Mouse (Mus musculus): ENCODE measurements at regions not wholly inside any gene's neighbourhood (a gene's known extent, or its start where the extent isn't known, plus 50 kb on each side); places are given as distances from the start of the nearest gene placed in this dataset.
"Not testable (repeated sequence)": the region's sequence is repeated elsewhere in the genome, so short reads cannot be mapped to it uniquely, and the experiment has no call there.

DNA sequence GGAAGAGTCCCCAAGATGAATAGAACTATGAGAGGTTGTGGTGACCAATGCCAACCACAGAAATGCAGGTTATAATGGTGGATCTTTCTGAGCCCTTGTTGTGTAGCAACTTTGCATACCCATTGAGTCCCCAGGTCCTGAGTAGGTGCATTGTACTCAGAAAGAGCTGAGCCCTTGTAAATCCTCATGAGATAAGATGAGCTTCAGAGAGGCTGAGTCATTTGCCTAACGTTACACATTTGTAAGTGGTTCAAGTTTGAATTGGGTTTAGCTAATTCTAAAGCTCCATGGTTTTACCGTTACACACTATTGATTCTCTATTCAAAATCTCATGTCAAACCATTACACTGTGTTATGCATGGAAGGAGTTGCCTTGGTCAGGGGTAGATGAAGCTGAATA lies 1349.9 kb upstream of the A1bg start:
- DNase-seq: no peak

DNA sequence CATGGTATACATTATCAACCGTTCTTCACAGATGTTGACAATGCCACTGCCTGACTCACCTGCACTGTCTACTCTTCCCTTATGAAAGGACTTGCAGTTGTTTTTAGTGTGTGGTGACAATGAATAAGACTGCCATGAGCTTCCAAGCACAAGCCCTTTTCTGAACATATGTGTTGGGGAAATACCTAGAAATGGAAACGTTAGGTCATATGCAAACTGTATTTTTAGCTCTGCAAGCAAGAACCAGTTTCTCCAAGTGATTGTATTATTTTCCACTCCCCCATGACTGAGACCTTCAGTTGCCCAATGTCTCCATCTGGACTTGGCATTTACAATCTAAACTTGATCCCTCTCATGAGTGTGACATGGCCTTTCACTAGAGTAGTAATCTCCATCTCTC lies 1348.6 kb upstream of the A1bg start:
- DNase-seq: no peak

- DNase-seq: no peak
Observed at GRCm38 (mm10) chr15:62268189-62268588, 1345.4 kb upstream of the A1bg start.

DNA sequence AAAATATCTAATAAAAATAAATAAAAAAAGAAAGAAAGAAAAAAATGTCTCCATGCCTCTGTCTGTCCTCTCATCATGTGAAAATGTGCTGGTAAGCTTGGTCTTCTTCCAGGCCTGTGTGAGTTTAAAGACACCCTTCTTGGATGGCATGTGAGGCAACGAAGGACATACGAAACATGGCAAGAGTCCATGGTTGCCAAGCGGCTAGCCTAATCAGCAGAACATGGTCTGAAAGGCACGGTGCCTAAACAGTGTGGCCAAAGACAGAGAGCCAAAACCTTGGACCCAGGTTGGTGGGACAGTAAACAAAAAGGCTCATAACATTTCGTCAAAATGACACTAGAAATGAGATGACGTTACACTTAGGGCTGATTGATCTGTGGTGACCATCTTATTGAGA lies 1344.7 kb upstream of the A1bg start:
- DNase-seq: no peak

DNA sequence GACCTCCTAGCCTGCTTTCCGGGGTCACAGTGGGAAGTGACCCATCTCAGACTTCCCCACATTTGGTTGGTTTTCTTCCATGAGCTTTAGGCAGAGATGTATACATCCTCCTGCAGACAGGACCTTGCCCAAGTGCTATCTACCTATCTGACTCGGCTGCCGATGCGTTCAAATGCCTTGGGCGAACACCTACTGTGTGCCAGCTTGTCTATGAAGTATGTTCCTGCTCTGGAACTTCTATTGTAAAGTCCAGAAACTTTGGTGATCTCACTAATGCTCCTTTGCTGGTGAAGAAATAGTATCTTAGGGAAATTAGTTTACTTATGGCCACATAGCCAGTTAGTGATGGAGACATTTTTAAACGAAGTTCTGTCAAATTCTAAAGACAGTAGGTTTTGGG lies 1343.2 kb upstream of the A1bg start:
- no peak for DNase-seq

DNA sequence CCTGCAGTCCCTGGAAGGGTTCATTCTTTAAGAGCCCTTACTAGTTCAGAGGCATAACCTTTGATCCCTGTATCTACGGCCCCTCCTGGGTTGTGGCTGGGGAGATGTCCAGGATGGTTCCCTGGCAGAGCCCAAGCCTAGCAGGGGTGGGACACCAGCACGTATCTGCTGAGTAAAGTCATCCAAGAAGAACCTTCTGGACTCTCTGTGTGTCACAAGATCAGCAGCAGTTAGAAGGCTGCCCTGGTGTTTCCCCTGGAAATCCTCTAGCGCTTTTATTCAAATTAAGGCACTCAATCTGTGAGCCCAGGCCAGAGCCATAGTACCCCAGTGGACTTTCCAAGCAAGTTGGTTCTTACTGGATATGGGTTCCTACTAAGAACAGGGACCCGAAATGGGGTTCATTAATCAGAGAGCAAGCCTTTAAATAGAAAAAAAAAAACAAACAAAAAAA lies 1342.7 kb upstream of the A1bg start:
- DNase-seq: peak; percentile 64 to 66

DNA sequence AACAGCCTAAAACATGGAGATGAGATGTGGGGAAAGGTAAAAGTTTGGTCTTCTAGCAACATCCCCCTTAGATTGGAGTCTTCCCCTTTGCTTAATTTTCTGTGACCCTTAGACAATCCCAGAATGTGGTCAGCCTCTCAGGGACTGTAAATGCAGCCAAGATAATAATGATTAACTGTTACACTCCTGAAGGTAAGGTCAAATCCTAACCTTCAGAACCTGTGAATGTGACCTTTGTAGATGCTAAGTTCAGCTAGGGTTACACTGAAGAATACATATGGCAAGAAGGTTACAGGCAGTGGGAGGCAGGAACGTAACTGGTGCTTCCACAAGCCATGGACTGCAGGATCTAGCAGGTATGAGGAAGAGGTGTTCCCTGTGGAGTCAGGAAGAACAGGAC lies 1342.2 kb upstream of the A1bg start:
- no peak for DNase-seq

- no peak for DNase-seq
Observed at GRCm38 (mm10) chr15:62264183-62264582, 1341.4 kb upstream of the A1bg start.

- DNase-seq: no peak
Observed at GRCm38 (mm10) chr15:62262487-62262886, 1339.7 kb upstream of the A1bg start.

GRCm38 (mm10) chr15:62261520-62261919 lies 1338.7 kb upstream of the A1bg start:
- DNase-seq: no peak

DNA sequence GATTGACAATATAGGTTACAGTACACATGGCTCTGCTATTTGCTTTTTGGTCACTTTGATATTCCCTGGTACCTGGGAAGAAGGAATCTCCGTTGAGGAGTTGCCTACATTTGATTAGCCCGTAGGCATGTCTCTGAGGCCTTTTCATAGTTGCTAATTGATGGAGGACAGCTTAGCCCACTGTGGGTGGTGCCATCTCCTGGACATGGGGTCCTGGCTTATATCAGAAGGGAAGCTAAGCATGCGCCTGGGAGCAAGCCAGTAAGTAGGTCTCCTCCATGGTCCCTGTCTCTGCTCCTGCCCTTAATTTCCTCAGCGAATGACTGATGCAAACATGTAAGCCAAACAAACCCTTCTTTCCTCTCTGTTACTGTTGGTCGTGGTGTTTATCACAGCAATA lies 1335.8 kb upstream of the A1bg start:
- no peak for DNase-seq

- no peak for DNase-seq
Observed at GRCm38 (mm10) chr15:62257955-62258354, 1335.1 kb upstream of the A1bg start.

DNA sequence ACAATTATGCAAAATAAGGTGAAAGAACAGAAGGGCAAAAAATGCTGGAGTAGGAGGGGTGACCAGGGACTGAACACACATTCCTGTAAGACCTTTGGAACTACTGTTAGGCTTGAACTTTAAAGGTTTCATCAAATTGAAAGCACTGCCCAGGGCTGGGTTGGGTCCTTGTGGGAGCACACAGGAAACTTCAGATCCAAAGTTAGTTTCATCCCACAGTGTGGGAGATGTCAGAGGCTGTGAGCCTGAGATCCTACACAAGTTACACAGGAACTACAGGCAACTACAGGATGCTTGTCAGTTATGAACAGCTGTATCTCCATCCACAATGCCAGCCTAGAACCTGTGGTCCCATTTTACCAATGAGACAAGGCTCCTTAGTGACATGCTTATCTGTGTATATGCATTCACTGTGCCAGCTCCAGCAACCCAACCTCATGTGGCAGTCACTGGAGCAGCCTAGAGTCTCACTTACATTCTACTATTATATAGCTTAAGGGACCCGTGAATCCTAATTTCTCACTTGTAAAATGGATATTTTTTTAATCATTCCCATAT lies 1334.4 kb upstream of the A1bg start:
- DNase-seq: no peak

GRCm38 (mm10) chr15:62255571-62255970 lies 1332.8 kb upstream of the A1bg start:
- no peak for DNase-seq

- no peak for DNase-seq
Observed at GRCm38 (mm10) chr15:62253724-62254123, 1330.9 kb upstream of the A1bg start.

- not testable (repeated sequence) for DNase-seq
Observed at GRCm38 (mm10) chr15:62252078-62252833, 1329.4 kb upstream of the A1bg start.

DNA sequence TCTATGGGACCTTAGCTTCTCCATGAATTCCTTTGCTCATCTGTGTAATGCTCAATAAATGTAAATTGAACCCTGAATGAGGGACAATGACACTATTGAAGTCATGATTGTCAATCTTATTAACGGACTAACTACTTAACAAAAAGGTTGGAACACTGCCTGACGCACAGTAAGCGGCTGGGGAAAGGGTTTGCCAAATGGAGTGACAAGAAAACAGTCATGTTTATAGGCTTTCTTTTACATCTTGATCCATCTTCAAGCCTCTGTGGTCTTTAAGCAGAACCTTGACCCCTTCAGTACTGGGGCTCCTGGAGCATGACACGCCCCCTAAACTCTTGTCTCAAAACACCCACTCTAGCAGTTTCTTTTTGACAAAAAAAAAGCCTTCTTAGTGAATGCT lies 1326.6 kb upstream of the A1bg start:
- DNase-seq: no peak

DNA sequence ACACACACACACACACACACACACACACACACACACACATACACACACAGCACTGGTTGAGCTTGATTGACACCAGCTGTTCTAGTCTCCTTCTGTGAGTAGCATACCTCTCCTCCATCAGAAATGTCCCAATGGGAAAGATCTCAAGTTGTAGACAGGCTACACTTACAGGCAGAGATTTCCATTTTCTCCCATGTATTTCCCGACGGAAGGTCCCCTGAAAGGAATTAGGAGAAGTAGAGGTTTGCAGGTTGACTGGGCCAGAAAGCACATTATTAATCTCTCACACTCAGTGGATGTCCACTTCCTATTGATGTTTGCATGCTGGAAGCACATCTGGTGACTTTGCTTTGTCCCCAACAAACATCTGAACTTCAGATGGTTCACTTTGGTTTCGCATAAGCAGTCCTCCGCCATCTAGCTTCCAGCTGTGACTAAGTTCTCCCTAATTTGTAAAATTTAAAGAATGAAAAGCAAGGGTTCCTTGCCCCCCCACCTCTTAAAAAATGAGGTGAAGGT lies 1323.8 kb upstream of the A1bg start:
- no peak for DNase-seq

DNA sequence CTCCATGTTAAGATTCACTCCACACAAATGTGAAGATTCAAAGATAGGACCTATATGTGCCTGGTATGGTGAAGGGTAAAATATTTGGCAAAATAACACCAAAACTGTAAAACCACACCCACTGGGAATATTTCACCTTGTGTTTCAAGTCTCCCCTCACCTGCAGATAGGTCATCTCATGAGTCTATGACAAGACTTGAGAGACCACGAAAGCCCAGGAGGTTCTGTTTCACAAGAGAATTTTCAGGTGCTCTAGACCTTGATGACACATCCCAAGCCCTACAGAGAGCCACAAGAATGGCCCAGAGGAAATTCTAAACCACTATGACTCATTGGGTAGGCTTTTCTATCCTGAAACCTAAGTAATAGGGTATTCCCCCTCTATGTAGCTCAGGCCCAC lies 1322.4 kb upstream of the A1bg start:
- no peak for DNase-seq

GRCm38 (mm10) chr15:62244819-62245218 lies 1322.0 kb upstream of the A1bg start:
- DNase-seq: no peak

DNA sequence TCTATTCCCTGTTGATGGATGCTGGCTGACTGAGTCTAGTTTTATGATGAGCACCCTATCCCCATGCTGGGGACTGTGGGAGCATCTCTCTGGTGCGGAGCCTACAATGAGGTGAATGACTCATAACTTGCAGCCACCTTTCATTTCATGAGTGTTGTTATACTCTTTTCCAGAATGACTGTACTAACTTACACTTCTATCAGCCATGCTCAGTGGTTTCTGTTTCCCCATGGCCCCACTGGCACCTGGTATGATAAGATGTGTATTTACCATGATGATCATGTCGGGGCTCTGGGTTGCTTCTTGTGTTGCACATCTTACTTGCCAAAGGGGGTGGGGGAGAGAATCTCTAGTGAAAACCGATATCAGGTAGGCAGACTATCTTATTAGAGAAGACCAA lies 1317.2 kb upstream of the A1bg start:
- DNase-seq: no peak

DNA sequence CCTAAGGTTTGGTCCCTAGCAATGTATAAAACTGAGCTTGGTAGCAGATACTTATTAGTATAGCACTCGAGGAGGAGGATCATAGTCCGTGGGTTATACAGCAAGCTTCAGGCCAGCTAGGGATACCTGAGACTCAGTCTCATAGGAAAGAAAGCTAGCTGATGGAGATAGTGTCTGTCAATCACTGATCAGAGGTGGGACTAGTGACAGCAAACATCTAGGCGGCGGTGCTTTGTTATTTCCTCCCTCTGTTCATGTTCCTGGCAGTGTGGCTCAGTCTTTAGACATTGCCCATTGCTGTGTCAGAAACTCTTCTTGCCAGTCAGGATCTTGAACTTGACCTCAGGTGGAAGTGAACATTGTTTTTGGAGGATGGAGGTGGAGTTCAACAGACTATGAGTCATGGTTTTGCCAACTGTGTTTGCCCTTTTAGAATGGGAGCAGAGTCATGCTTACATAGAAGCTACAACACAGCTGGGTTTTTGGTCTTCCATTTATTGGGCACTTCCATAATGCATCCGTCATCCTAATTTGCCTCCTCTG lies 1315.8 kb upstream of the A1bg start:
- DNase-seq: no peak

DNA sequence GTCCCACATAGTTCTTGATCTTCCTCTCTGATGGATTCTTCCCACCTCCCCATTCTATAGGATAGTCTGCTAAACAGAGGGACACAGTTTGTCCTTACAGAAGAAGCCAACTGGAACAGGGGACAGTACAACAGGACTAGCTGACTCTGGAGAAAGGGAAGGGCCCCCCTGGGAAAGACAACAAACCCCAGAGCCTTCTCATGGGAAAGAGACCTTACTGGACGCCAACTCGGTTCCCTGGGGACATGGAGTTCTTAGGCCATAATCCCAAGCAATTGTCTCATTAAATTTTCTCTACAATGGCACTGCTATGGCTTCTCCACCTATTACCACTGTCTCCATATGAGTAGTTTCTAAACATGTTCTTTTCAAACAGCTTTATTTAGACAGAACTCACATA lies 1313.2 kb upstream of the A1bg start:
- no peak for DNase-seq

- no peak for DNase-seq
Observed at GRCm38 (mm10) chr15:62234182-62234760, 1311.5 kb upstream of the A1bg start.

Measured in B cell, adult 2 months (primary cell).